14 mouse cellular contexts compared by ENCODE assay signal in the genomic region with DNA sequence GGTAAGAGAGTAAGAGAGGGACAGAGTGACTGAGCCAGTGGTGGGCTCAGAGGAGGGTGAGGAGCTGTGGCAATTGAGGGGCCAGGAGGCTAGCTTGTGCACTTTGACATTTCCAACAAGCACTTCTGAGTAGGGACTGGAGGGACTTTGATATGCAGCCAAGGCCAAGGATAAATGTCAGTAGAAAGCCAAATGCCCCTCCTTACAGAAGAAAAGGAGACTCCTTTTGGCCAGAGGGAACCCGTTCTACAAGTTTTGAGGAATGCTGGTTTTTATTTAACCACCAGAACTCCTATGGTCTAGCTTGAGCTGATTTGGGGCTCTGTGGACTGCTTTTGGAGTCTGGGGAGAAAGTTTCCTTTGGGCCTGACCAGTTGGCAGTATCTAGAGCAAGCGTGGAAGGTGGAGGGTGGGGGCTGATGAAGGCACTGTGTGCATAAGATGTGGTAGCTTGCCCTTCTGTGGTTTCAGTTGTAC.
DNase-seq lines count a peak whose midpoint lies in the region; ATAC-seq and TF ChIP-seq lines count a peak whose summit lies in the region.
"Had no signal": no experiment of that assay in that cellular context is flagged by ENCODE, and none has a peak within 500 bp of the region (broad histone marks: within the 10 kb centered on the region; RNA-seq: fewer than 3 reads in every experiment).

No protein-coding gene starts in this region.

- H3K27ac ChIP-seq in lung, embryonic 14.5 days (ENCODE audit: low read depth) = peak overlapping the region; percentile 88
- no peak overlapping the region for H3K27ac ChIP-seq in kidney, adult 2 months (ENCODE audit: insufficient read depth, low read depth, low read length)
- peak overlapping the region; percentile 92 for H3K27ac ChIP-seq in lung, embryonic 16.5 days (ENCODE audit: low read length)
- H3K27ac ChIP-seq in hindbrain, embryonic 11.5 days (ENCODE audit: low read depth, low read length) = no peak overlapping the region
- H3K27ac ChIP-seq: heart, embryonic 13.5 days; liver, embryonic 13.5 days had no signal

- no peak for TF ChIP-seq POLR2A in lung, adult 2 months (IDR thresholded peaks at IDR 0.05; ENCODE audit: borderline replicate concordance, extremely low read depth, low read depth, low read length)
- no peak for TF ChIP-seq POLR2A in kidney, adult 2 months (IDR thresholded peaks at IDR 0.05; ENCODE audit: low read depth, low read length)

- no peak for TF ChIP-seq CTCF in lung, embryonic 14.5 days (IDR thresholded peaks at IDR 0.05; ENCODE audit: low read depth)
- no peak for TF ChIP-seq CTCF in lung, adult 2 months (IDR thresholded peaks at IDR 0.05; ENCODE audit: insufficient read depth, low read length)
- TF ChIP-seq CTCF in kidney, adult 2 months (conservative IDR thresholded peaks at IDR 0.05; ENCODE audit: insufficient read depth, insufficient read length, low read depth, low read length) = no peak

- H3K4me3 ChIP-seq in lung, embryonic 14.5 days (ENCODE audit: low read depth, low read length) = no peak overlapping the region
- H3K4me3 ChIP-seq in lung, adult 2 months (replicated peaks; ENCODE audit: extremely low read depth, low read depth, low read length) = no peak overlapping the region
- H3K4me3 ChIP-seq in kidney, adult 2 months (ENCODE audit: insufficient read depth, low read depth, low read length) = no peak overlapping the region
- H3K4me3 ChIP-seq in lung, embryonic 16.5 days (ENCODE audit: low read length) = no peak overlapping the region
- no peak overlapping the region for H3K4me3 ChIP-seq in hindbrain, embryonic 11.5 days (ENCODE audit: low read depth, low read length)
- H3K4me3 ChIP-seq: heart, embryonic 13.5 days; liver, embryonic 13.5 days had no signal

- no peaks in the 10 kb centered on the region for H3K27me3 ChIP-seq in lung, embryonic 14.5 days (ENCODE audit: insufficient read depth, low read length)
- no peaks in the 10 kb centered on the region for H3K27me3 ChIP-seq in kidney, adult 2 months (replicated peaks; ENCODE audit: control insufficient read depth, insufficient read depth, low read length)
- H3K27me3 ChIP-seq in lung, embryonic 16.5 days (ENCODE audit: control insufficient read depth, insufficient read depth, low read depth, low read length) = no peaks in the 10 kb centered on the region
- H3K27me3 ChIP-seq in hindbrain, embryonic 11.5 days (ENCODE audit: control insufficient read depth, insufficient read depth, low read length) = no peaks in the 10 kb centered on the region
- H3K27me3 ChIP-seq: heart, embryonic 13.5 days; liver, embryonic 13.5 days had no signal

- ATAC-seq in lung, embryonic 14.5 days (ENCODE audit: insufficient read depth) = peak; percentile 94
- peak; percentile 94 for ATAC-seq in lung, embryonic 16.5 days (ENCODE audit: low read depth)
- ATAC-seq in hindbrain, embryonic 11.5 days (ENCODE audit: low FRiP score) = no peak

- H3K9me3 ChIP-seq in lung, embryonic 14.5 days (ENCODE audit: low read depth, low read length) = no peaks in the 10 kb centered on the region
- no peaks in the 10 kb centered on the region for H3K9me3 ChIP-seq in lung, embryonic 16.5 days (ENCODE audit: control insufficient read depth, low read length)
- H3K9me3 ChIP-seq in hindbrain, embryonic 11.5 days (ENCODE audit: control insufficient read depth, low read length) = no peaks in the 10 kb centered on the region
- H3K9me3 ChIP-seq: G1E; heart, embryonic 13.5 days; liver, embryonic 13.5 days had no signal

- WGBS in lung, embryonic 14.5 days = 51% methylated on average over 2 of the region's 2 CpGs
- 60% methylated on average over 2 of the region's 2 CpGs for WGBS in lung, adult 2 months
- WGBS in kidney, adult 2 months = 44% methylated on average over 2 of the region's 2 CpGs
- WGBS in lung, embryonic 16.5 days = 56% methylated on average over 2 of the region's 2 CpGs
- 87% methylated on average over 2 of the region's 2 CpGs for WGBS in hindbrain, embryonic 11.5 days

- no peak overlapping the region for H3K9ac ChIP-seq in lung, embryonic 14.5 days
- no peak overlapping the region for H3K9ac ChIP-seq in lung, embryonic 16.5 days (ENCODE audit: low read length)
- no peak overlapping the region for H3K9ac ChIP-seq in hindbrain, embryonic 11.5 days (ENCODE audit: low read depth, low read length)
- H3K9ac ChIP-seq: heart, embryonic 13.5 days; liver, embryonic 13.5 days had no signal

- no peaks in the 10 kb centered on the region for H3K36me3 ChIP-seq in lung, embryonic 14.5 days (ENCODE audit: insufficient read depth)
- no peaks in the 10 kb centered on the region for H3K36me3 ChIP-seq in kidney, adult 2 months (ENCODE audit: control insufficient read depth, insufficient read depth, low read length)
- no peaks in the 10 kb centered on the region for H3K36me3 ChIP-seq in lung, embryonic 16.5 days (ENCODE audit: control insufficient read depth, insufficient read depth, low read length)
- no peaks in the 10 kb centered on the region for H3K36me3 ChIP-seq in hindbrain, embryonic 11.5 days (ENCODE audit: control insufficient read depth, insufficient read depth, low read length)
- H3K36me3 ChIP-seq: G1E; heart, embryonic 13.5 days; liver, embryonic 13.5 days had no signal

- no peak overlapping the region for H3K4me2 ChIP-seq in lung, embryonic 14.5 days
- no peak overlapping the region for H3K4me2 ChIP-seq in lung, embryonic 16.5 days (ENCODE audit: low read depth, low read length)
- H3K4me2 ChIP-seq in hindbrain, embryonic 11.5 days (replicated peaks; ENCODE audit: low read depth, low read length) = no peak overlapping the region
- H3K4me2 ChIP-seq: heart, embryonic 13.5 days; liver, embryonic 13.5 days had no signal

- peak; percentile 70 for DNase-seq in lung, embryonic 14.5 days
- DNase-seq in lung, adult 2 months = no peak
- peak; percentile 24 for DNase-seq in kidney, adult 2 months
- DNase-seq in right cerebral cortex, adult 18-20 months = no peak
- no peak for DNase-seq in hindbrain, embryonic 11.5 days (ENCODE audit: low spot score)
- no peak for DNase-seq in adrenal gland, adult 18-20 months (ENCODE audit: low spot score in 2 of 2)
- no peak for DNase-seq in adrenal gland, adult 8-10 months
- DNase-seq: cerebellum, adult 11 months; gastrocnemius, postnatal 25 days; liver, embryonic 13.5 days; thymus, postnatal 14 days had no signal

- 0 out of 2 replicates have a peak, but pooled peaks cover 2% of the 10 kb centered on the region for H3K4me1 ChIP-seq in lung, embryonic 14.5 days (ENCODE audit: insufficient read depth)
- no peaks in the 10 kb centered on the region for H3K4me1 ChIP-seq in lung, adult 2 months (ENCODE audit: control insufficient read depth, insufficient read depth, low read length)
- H3K4me1 ChIP-seq in kidney, adult 2 months (ENCODE audit: control insufficient read depth, insufficient read depth, low read length) = no peaks in the 10 kb centered on the region; the same call in 1 of the 2 replicates
- H3K4me1 ChIP-seq in lung, embryonic 16.5 days (replicated peaks; ENCODE audit: control insufficient read depth, insufficient read depth, low read length) = no peaks in the 10 kb centered on the region; the same call in 1 of the 2 replicates
- no peaks in the 10 kb centered on the region for H3K4me1 ChIP-seq in hindbrain, embryonic 11.5 days (replicated peaks; ENCODE audit: control insufficient read depth, insufficient read depth, low read length)
- H3K4me1 ChIP-seq: heart, embryonic 13.5 days; liver, embryonic 13.5 days had no signal

Comparison
In these comparisons a context has a peak if more than half of its experiments do, and no peak if none do; other contexts are left out.
1. DNase-seq: peak in lung, embryonic 14.5 days (single experiment) and kidney, adult 2 months (single experiment); none in lung, adult 2 months (single experiment), right cerebral cortex, adult 18-20 months (single experiment), hindbrain, embryonic 11.5 days (single experiment), adrenal gland, adult 18-20 months (0 of 2) and adrenal gland, adult 8-10 months (single experiment).
2. H3K27ac ChIP-seq: peak in lung, embryonic 14.5 days (single experiment) and lung, embryonic 16.5 days (single experiment); none in kidney, adult 2 months (single experiment) and hindbrain, embryonic 11.5 days (single experiment).